Mouse (Mus musculus) thymus, adult 2 months (tissue): Measurements from ENCODE around the gene Kif11.

Source experiments
- CTCF ChIP-seq: fragments of 200-500 bp; IDR thresholded peaks from 2 replicates; pipeline ENCODE4 v1.5.1; 2012; ENCODE audit warnings: mild to moderate bottlenecking, control low read depth, low read length, moderate library complexity, borderline replicate concordance; ENCODE audit not compliant: control insufficient read depth, poor library complexity, insufficient read depth; ENCODE audit errors: extremely low read depth
- POLR2A ChIP-seq: fragments of 200-500 bp; IDR thresholded peaks from 2 replicates; pipeline ENCODE4 v1.6.1; 2012; ENCODE audit warnings: mild to moderate bottlenecking, low read length, control low read depth, moderate library complexity; ENCODE audit not compliant: control insufficient read depth, poor library complexity, insufficient read depth; ENCODE audit errors: extremely low read depth

DNA sequence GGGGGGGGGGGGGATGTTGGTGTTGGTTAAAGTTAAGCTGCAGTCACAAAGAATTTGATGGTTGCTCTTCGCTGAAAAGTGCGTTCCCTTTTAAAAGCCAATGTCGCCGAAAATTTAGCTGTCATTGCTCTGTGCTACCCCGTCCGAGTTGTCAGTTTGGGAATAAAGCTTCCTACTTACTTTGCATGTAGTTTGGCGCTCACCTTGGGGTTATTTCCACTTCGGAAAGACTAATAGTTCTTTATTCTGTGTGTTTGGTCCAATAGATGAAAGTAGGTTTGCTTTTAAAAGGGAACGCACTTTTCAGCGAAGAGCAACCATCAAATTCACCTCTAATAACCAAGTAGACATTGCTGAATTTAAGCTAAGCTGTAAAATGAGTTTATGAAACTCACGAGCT is 638 bp downstream of the Kif11 start:
- TF ChIP-seq CTCF: no peak
- TF ChIP-seq POLR2A: no peak
